Mouse (Mus musculus): ENCODE measurements around the gene Rrp9. TPM values are rescaled to one million over a fixed set of nuclear protein-coding genes. Genes with fewer than 3 reads are reported as not detected.

Gene Rrp9
- 642 and 1,004 TPM in 2 replicates for polyA plus RNA-seq (2012; ENCODE audit: low replicate concordance)

DNA sequence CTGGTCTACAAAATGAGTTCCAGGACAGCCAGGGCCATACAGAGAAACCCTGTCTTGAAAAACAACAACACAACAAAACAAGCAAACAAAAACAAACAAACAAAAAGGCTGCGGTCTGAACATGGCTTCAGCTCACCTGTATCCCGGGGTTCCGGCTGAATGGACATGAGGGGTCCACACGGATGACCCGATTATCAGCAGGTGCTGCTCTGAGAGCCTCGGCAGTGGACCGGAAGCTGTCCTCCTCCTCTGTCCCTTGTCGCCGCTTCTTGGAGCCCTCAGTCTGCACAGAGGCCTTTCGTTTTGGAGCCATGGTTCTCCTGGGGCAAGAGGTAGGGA is at the start of gene Rrp9:
Rrp9 (plus strand) TSS at position 301 of the 339 bp plus-strand sequence.

DNA sequence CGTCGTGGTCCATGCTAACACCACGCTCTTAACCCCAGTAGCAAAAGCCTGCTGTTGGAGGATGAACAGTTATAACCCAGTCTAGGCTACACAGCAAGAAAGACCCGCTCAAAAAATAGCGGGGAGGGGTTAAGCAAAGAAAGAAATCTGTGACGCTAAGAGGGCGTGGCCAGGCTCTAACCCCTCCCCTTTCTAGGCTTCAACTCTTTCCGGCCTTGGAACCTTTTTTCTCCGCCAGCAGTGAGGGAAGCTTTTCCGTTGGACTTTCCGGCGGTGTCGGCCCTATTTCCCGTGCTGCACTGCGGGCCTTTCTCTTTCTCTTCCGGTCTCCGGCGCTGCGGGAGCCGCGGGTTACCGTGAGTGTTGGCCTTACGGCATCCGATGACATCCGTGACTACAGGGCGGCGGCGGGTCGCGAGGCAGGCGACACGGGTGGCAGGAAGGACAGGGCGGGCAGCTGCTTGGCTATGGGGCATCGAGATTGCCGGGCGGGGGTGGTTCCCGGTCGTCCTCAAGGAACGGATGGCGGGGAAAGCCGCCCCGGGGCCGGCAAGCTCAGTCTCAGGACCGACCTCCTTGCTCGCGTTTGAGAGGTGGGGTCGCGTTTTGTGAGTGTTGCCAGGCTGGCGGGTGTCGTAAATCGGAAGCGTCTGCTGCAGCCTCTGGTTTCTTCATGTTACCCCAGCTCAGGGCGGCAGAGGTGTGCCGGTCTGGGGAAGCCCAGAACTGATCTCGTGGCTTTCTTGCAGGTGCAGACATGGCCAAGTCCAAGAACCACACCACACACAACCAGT is 46.3 kb upstream of the Rrp9 start, which contains the start of gene Rpl29:
Rpl29 (plus strand) TSS at position 234 of the 794 bp plus-strand sequence.

DNA sequence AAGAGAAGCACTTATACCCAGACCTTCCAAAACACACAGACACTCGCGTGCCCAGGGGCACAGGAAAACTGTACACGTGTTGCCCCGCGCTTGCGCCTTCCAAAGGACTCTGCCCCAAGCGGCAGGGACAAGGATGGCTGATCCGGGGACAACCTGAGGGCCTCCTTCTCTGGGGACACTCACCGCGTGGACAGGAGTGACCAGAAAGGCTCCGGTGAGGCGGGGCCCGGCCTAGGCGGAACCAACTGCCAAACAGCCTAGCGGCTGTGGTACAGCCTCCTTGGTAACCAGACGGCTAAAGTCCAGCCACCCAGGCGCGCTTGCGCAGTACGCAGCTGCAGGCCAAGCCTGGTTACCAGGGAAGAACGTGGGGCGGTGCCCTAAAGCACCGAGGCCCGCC is 28.4 kb upstream of the Rrp9 start, which contains the start of the genes Abhd14b and Abhd14a:
Abhd14b (plus strand) TSS at position 112 of the 400 bp plus-strand sequence.
Abhd14a (minus strand) TSS at position 331 of the 400 bp plus-strand sequence.

GRCm38 (mm10) chr9:106453271-106454070 is 22.3 kb upstream of the Rrp9 start, which contains the start of gene Pcbp4:
TSS of gene Pcbp4 (plus strand) at chr9:106453291.

DNA sequence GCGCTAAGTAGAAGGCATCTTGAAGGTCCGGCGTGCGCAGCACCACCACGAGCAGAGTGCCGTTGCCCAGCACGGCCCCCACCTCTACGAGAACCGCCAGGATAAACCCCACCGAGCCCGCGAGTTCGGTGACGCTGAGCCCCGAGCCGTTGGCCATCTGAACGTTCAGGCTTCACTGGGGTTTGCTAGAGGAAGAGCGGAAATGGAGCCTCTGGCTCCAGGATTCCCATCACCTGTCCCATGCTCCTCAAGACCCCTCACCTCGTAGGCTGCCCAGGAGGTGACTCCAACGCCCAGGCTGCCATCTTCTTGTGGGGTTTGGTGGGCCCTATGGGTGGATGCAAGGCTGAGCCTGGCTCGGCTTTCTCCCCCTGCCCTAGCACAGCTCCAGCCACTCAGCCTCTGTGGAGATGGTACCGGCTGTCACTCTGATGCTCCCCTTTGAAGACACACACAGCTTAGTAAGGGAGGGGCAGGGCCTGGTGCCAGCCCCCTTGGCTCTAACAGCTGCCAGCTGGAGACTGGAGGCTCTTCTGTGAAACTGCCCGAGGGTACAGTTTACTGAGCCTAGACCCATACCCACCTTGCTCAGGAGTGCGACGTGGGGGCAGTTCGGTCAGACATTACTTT is 10.1 kb upstream of the Rrp9 start, which contains the start of gene Gpr62:
Gpr62 (minus strand) TSS at position 368 of the 630 bp plus-strand sequence.

GRCm38 (mm10) chr9:106476924-106477484 is 1.2 kb downstream of the Rrp9 start, which contains the start of gene Parp3:
TSS of gene Parp3 (minus strand) at chr9:106476949.

GRCm38 (mm10) chr9:106499667-106500066 is 23.9 kb downstream of the Rrp9 start, which contains the start of gene Iqcf1:
TSS of gene Iqcf1 (plus strand) at chr9:106499967.

GRCm38 (mm10) chr9:106514273-106514672 is 38.5 kb downstream of the Rrp9 start, which contains the start of gene Iqcf5:
TSS of gene Iqcf5 (plus strand) at chr9:106514573.

Other genes with a start within 250 kb of the Rrp9 start
- gene Alas1, start 227.3 kb upstream of the Rrp9 start, polyA plus RNA-seq (2012; ENCODE audit: low replicate concordance), result 7.5 and 12.5 TPM in 2 replicates
- gene Poc1a, start 194.9 kb upstream of the Rrp9 start, polyA plus RNA-seq (2012; ENCODE audit: low replicate concordance), result 2.0 and 6.9 TPM in 2 replicates
- 13.9 and 19.2 TPM in 2 replicates for gene Dusp7, start 107.3 kb upstream of the Rrp9 start, polyA plus RNA-seq (2012; ENCODE audit: low replicate concordance)
- 53.8 and 70.0 TPM in 2 replicates for gene Rpl29, start 46.5 kb upstream of the Rrp9 start, polyA plus RNA-seq (2012; ENCODE audit: low replicate concordance)
- 7.9 and 24.2 TPM in 2 replicates for gene Acy1, start 37.6 kb upstream of the Rrp9 start, polyA plus RNA-seq (2012; ENCODE audit: low replicate concordance)
- 0.25 and 3.2 TPM in 2 replicates for gene Abhd14b, start 28.5 kb upstream of the Rrp9 start, polyA plus RNA-seq (2012; ENCODE audit: low replicate concordance)
- 6.5 and 44.6 TPM in 2 replicates for gene Abhd14a, start 28.3 kb upstream of the Rrp9 start, polyA plus RNA-seq (2012; ENCODE audit: low replicate concordance)
- gene Pcbp4, start 22.7 kb upstream of the Rrp9 start, polyA plus RNA-seq (2012; ENCODE audit: low replicate concordance), result 17.0 and 27.3 TPM in 2 replicates
- 0.08 TPM in 1 of 2 replicates, not detected in the other for gene Gpr62, start 10.0 kb upstream of the Rrp9 start, polyA plus RNA-seq (2012; ENCODE audit: low replicate concordance)
- 12.2 and 22.5 TPM in 2 replicates for gene Parp3, start 986 bp downstream of the Rrp9 start, polyA plus RNA-seq (2012; ENCODE audit: low replicate concordance)
- gene Iqcf1, start 24.0 kb downstream of the Rrp9 start, polyA plus RNA-seq (2012; ENCODE audit: low replicate concordance), result not detected in 2 replicates
- gene Iqcf5, start 38.6 kb downstream of the Rrp9 start, polyA plus RNA-seq (2012; ENCODE audit: low replicate concordance), result not detected in 2 replicates
- gene Iqcf3, start 85.7 kb downstream of the Rrp9 start, polyA plus RNA-seq (2012; ENCODE audit: low replicate concordance), result not detected in 2 replicates
- not detected in 2 replicates for gene Iqcf4, start 95.0 kb downstream of the Rrp9 start, polyA plus RNA-seq (2012; ENCODE audit: low replicate concordance)
- not detected in 2 replicates for gene Iqcf6, start 150.6 kb downstream of the Rrp9 start, polyA plus RNA-seq (2012; ENCODE audit: low replicate concordance)
- gene Grm2, start 180.1 kb downstream of the Rrp9 start, polyA plus RNA-seq (2012; ENCODE audit: low replicate concordance), result not detected in 2 replicates
- 54.6 and 67.6 TPM in 2 replicates for gene Tex264, start 210.0 kb downstream of the Rrp9 start, polyA plus RNA-seq (2012; ENCODE audit: low replicate concordance)

Data from leukemia stem cell, adult 10-12 weeks (primary cell).